Mouse (Mus musculus) heart, postnatal 0 days (tissue): ENCODE results near the gene Fa2h. TPM values are rescaled to one million over a fixed set of nuclear protein-coding genes. Genes with fewer than 3 reads are reported as not detected.

Experiments used
- ATAC-seq: fragments of 200-750 bp; cut with Nextera tagmentation; 2 replicates; pipeline ENCODE4 v1.8.0; 2017; ENCODE audit warnings: low read depth, moderate number of reproducible peaks, moderate library complexity; ENCODE audit not compliant: insufficient read depth
- DNase-seq: peaks from one replicate; pipeline ENCODE4 v3.0.0-alpha.2; 2016; ENCODE audit warnings: low spot score
- H3K27ac ChIP-seq: fragments of 300-500 bp; sonication (generic); 2 replicates; pipeline ENCODE4 v1.5.1; 2014; ENCODE audit warnings: low read depth, mild to moderate bottlenecking
- H3K27me3 ChIP-seq: fragments of 300-500 bp; sonication (generic); 2 replicates; pipeline ENCODE4 v1.6.1; 2014; ENCODE audit warnings: low read length, mixed read lengths; ENCODE audit not compliant: control insufficient read depth, insufficient read depth
- H3K36me3 ChIP-seq: fragments of 300-500 bp; sonication (generic); replicated peaks from 2 replicates; pipeline ENCODE4 v1.6.1; 2014; ENCODE audit warnings: low read length, mixed read lengths; ENCODE audit not compliant: control insufficient read depth, insufficient read depth
- H3K4me1 ChIP-seq: fragments of 300-500 bp; sonication (generic); 2 replicates; pipeline ENCODE4 v1.6.1; 2014; ENCODE audit warnings: antibody characterized with exemption; ENCODE audit not compliant: control insufficient read depth, insufficient read depth
- H3K4me2 ChIP-seq: fragments of 300-500 bp; sonication (generic); 2 replicates; pipeline ENCODE4 v1.6.1; 2014; ENCODE audit warnings: low read depth, mild to moderate bottlenecking, low read length, moderate library complexity
- H3K4me3 ChIP-seq: fragments of 300-500 bp; sonication (generic); 2 replicates; pipeline ENCODE4 v1.5.1; 2014; ENCODE audit warnings: low read depth, low read length
- H3K9ac ChIP-seq: fragments of 300-500 bp; sonication (generic); replicated peaks from 2 replicates; pipeline ENCODE4 v1.6.1; 2014; ENCODE audit warnings: low read depth, low read length, mixed read lengths
- H3K9me3 ChIP-seq: fragments of 300-500 bp; sonication (generic); replicated peaks from 2 replicates; pipeline ENCODE4 v1.6.1; 2016; ENCODE audit warnings: low read length; ENCODE audit not compliant: control insufficient read depth
- CTCF ChIP-seq: IDR thresholded peaks from 2 replicates; pipeline ENCODE4 v1.5.1; 2016; ENCODE audit warnings: antibody characterized with exemption, control low read depth, low read depth
- EP300 ChIP-seq: IDR thresholded peaks from 2 replicates; pipeline ENCODE4 v1.6.1; 2016; ENCODE audit warnings: antibody characterized with exemption, low read depth
- WGBS: fragments of 180-500 bp; shearing (Covaris S2); extraction: QIAGEN DNeasy Blood & Tissue Kit; methylation state at CpG from one replicate; pipeline ENCODE4 v1.1.7; 2014; 5-methylcytosine and 5-hydroxymethylcytosine counted together
- polyA plus RNA-seq: library from polyadenylated mRNA; unstranded; fragments of >200 nt; fragmentation: Nextera tagmentation; extraction: Ambion mirVana; gene quantifications from 2 replicates; pipeline ENCODE4 v1.2.1, GENCODE M21; 2015
- total RNA-seq: library from RNA; depleted of rRNA; stranded (reverse); fragments of >200 nt; gene quantifications from 2 replicates; pipeline ENCODE4 v1.2.3, GENCODE M21; 2014; ENCODE audit warnings: low replicate concordance

The Fa2h gene
- total and polyA plus RNA-seq, 2 experiments from 2014 or later, result 5.5 TPM; not detected in 1

- 61% methylated on average over 1 of the region's 1 CpGs for WGBS
- no peak for ATAC-seq
Measured at GRCm38 (mm10) chr8:111358905-111359304, 34.7 kb downstream of the Fa2h start.

GRCm38 (mm10) chr8:111357433-111357832 lies 36.2 kb downstream of the Fa2h start:
- 74% methylated on average over 4 of the region's 4 CpGs for WGBS
- no peak for TF ChIP-seq CTCF
- no peak for TF ChIP-seq EP300
- no peak for ATAC-seq

More at GRCm38 (mm10) chr8:111358905-111359304, 34.7 kb downstream of the Fa2h start:
- no peaks in the 10 kb centered on the region for H3K36me3 ChIP-seq
- DNase-seq, result no peak
- H3K4me1 ChIP-seq, result no peaks in the 10 kb centered on the region
- no peaks in the 10 kb centered on the region for H3K27me3 ChIP-seq
- no peak overlapping the region for H3K9ac ChIP-seq
- H3K4me3 ChIP-seq, result no peak overlapping the region
- no peak overlapping the region for H3K27ac ChIP-seq
- H3K4me2 ChIP-seq, result no peak overlapping the region
- no peaks in the 10 kb centered on the region for H3K9me3 ChIP-seq
- TF ChIP-seq EP300 (no peak), CTCF (no peak)

GRCm38 (mm10) chr8:111353497-111353896 lies 40.1 kb downstream of the Fa2h start:
- DNase-seq (no peak), ATAC-seq (no peak)
- H3K9me3 ChIP-seq, result no peaks in the 10 kb centered on the region
- no peak overlapping the region for H3K4me3 ChIP-seq
- no peak overlapping the region for H3K27ac ChIP-seq
- H3K27me3 ChIP-seq, result no peaks in the 10 kb centered on the region
- no peaks in the 10 kb centered on the region for H3K4me1 ChIP-seq
- H3K4me2 ChIP-seq, result no peak overlapping the region
- TF ChIP-seq EP300 (no peak), CTCF (no peak)
- 77% methylated on average over 9 of the region's 9 CpGs for WGBS
- H3K9ac ChIP-seq, result no peak overlapping the region
- no peaks in the 10 kb centered on the region for H3K36me3 ChIP-seq

More at GRCm38 (mm10) chr8:111357433-111357832, 36.2 kb downstream of the Fa2h start:
- Histone ChIP-seq H3K36me3 (no peaks in the 10 kb centered on the region), H3K27me3 (no peaks in the 10 kb centered on the region), H3K4me3 (no peak overlapping the region), H3K4me1 (no peaks in the 10 kb centered on the region), H3K9ac (no peak overlapping the region), H3K4me2 (no peak overlapping the region), H3K9me3 (no peaks in the 10 kb centered on the region), H3K27ac (no peak overlapping the region)
- no peak for DNase-seq

GRCm38 (mm10) chr8:111352289-111352688 lies 41.3 kb downstream of the Fa2h start:
- 85% methylated on average over 5 of the region's 5 CpGs for WGBS
- TF ChIP-seq CTCF (no peak), EP300 (no peak)
- H3K9ac ChIP-seq, result no peak overlapping the region
- H3K4me1 ChIP-seq, result no peaks in the 10 kb centered on the region
- no peak for ATAC-seq
- H3K4me3 ChIP-seq, result no peak overlapping the region
- DNase-seq, result no peak
- no peak overlapping the region for H3K27ac ChIP-seq
- no peaks in the 10 kb centered on the region for H3K9me3 ChIP-seq
- no peaks in the 10 kb centered on the region for H3K27me3 ChIP-seq
- H3K4me2 ChIP-seq, result no peak overlapping the region
- H3K36me3 ChIP-seq, result no peaks in the 10 kb centered on the region

GRCm38 (mm10) chr8:111350577-111350976 lies 43.0 kb downstream of the Fa2h start:
- ATAC-seq (no peak), DNase-seq (no peak)
- Histone ChIP-seq H3K4me2 (no peak overlapping the region), H3K27ac (no peak overlapping the region), H3K9ac (no peak overlapping the region), H3K9me3 (no peaks in the 10 kb centered on the region), H3K27me3 (no peaks in the 10 kb centered on the region), H3K36me3 (no peaks in the 10 kb centered on the region), H3K4me3 (no peak overlapping the region), H3K4me1 (no peaks in the 10 kb centered on the region)
- 82% methylated on average over 6 of the region's 6 CpGs for WGBS
- TF ChIP-seq EP300 (no peak), CTCF (no peak)

GRCm38 (mm10) chr8:111343225-111343624 lies 50.4 kb downstream of the Fa2h start:
- H3K9ac ChIP-seq, result no peak overlapping the region
- peak; percentile 57; the same call in 1 of the 2 replicates for ATAC-seq
- WGBS, result 4% methylated on average over 5 of the region's 5 CpGs

More at GRCm38 (mm10) chr8:111343225-111343624, 50.4 kb downstream of the Fa2h start:
- H3K4me1 ChIP-seq, result peaks cover 3% of the 10 kb centered on the region; the same call in 1 of the 2 replicates
- H3K36me3 ChIP-seq, result no peaks in the 10 kb centered on the region
- no peak overlapping the region for H3K4me2 ChIP-seq
- TF ChIP-seq EP300 (no peak), CTCF (peak; percentile 98)
- H3K27me3 ChIP-seq, result no peaks in the 10 kb centered on the region
- no peak overlapping the region for H3K27ac ChIP-seq
- no peaks in the 10 kb centered on the region for H3K9me3 ChIP-seq
- DNase-seq, result peak; percentile 66
- H3K4me3 ChIP-seq, result no peak overlapping the region
